Mouse (Mus musculus) spleen, adult 2 months (tissue): ENCODE results near the gene Chid1. TPM values are rescaled to one million over a fixed set of nuclear protein-coding genes. Genes with fewer than 3 reads are reported as not detected.

Source experiments
- DNase-seq, 2 experiments: peaks; one replicate each; pipeline versions ENCODE4 v3.0.0 to v3.0.0-alpha.2; 2012 to 2021; ENCODE audit warnings: low spot score in 2 of 2, low read depth in 1 of 2
- H3K27ac ChIP-seq: fragments of 200-500 bp; 2 replicates; pipeline ENCODE4 v1.5.1; 2012; ENCODE audit warnings: low read length, inconsistent platforms; ENCODE audit not compliant: insufficient read depth
- H3K27me3 ChIP-seq: fragments of 200-500 bp; 2 replicates; pipeline ENCODE4 v1.6.1; 2012; ENCODE audit warnings: mild to moderate bottlenecking, moderate library complexity, low read length, inconsistent platforms; ENCODE audit not compliant: control insufficient read depth, insufficient read depth
- H3K36me3 ChIP-seq: fragments of 200-500 bp; 2 replicates; pipeline ENCODE4 v1.6.1; 2012; ENCODE audit warnings: mild to moderate bottlenecking, low read length, inconsistent platforms; ENCODE audit not compliant: control insufficient read depth, insufficient read depth
- H3K4me1 ChIP-seq: fragments of 200-500 bp; 2 replicates; pipeline ENCODE4 v1.6.1; 2011; ENCODE audit warnings: inconsistent platforms; ENCODE audit not compliant: control insufficient read depth, insufficient read depth, insufficient read length
- H3K4me3 ChIP-seq: fragments of 200-500 bp; 2 replicates; pipeline ENCODE4 v1.5.1; 2011; ENCODE audit warnings: mild to moderate bottlenecking, inconsistent platforms; ENCODE audit not compliant: insufficient read depth, insufficient read length; ENCODE audit errors: extremely low read depth
- CTCF ChIP-seq: fragments of 200-500 bp; IDR thresholded peaks from 2 replicates; pipeline ENCODE4 v1.5.1; 2011; ENCODE audit warnings: mild to moderate bottlenecking, inconsistent platforms; ENCODE audit not compliant: insufficient read depth, insufficient read length, insufficient replicate concordance; ENCODE audit errors: extremely low read depth
- POLR2A ChIP-seq: fragments of 200-500 bp; IDR thresholded peaks from 2 replicates; pipeline ENCODE4 v1.6.1; 2011; ENCODE audit warnings: low read depth, low read length, inconsistent platforms
- WGBS: fragments of 180-500 bp; shearing (Covaris S2); methylation state at CpG from one replicate; pipeline ENCODE4 v1.1.7; 2018; 5-methylcytosine and 5-hydroxymethylcytosine counted together
- polyA plus RNA-seq: library from polyadenylated mRNA; depleted of rRNA; stranded (reverse); fragments of >200 nt; gene quantifications from 2 replicates; pipeline ENCODE4 v1.2.3, GENCODE M21; 2012

Gene Chid1
- polyA plus RNA-seq, 1 experiment, result 13.8 TPM

- Histone ChIP-seq H3K27me3 (no peaks in the 10 kb centered on the region), H3K36me3 (no peaks in the 10 kb centered on the region), H3K4me1 (peaks cover 6% of the 10 kb centered on the region), H3K4me3 (no peak overlapping the region), H3K27ac (no peak overlapping the region)
- TF ChIP-seq CTCF, result no peak
- no peak for TF ChIP-seq POLR2A
- no peak for DNase-seq
- WGBS, result 41% methylated on average over 4 of the region's 4 CpGs
Observed at GRCm38 (mm10) chr7:141560471-141560870, 20.8 kb upstream of the Chid1 start.

GRCm38 (mm10) chr7:141559726-141560325 lies 20.2 kb upstream of the Chid1 start:
- no peak overlapping the region for H3K4me3 ChIP-seq

GRCm38 (mm10) chr7:141558946-141559345 lies 19.3 kb upstream of the Chid1 start:
- Histone ChIP-seq H3K4me1 (peaks cover 6% of the 10 kb centered on the region), H3K27ac (no peak overlapping the region), H3K4me3 (no peak overlapping the region), H3K27me3 (no peaks in the 10 kb centered on the region), H3K36me3 (no peaks in the 10 kb centered on the region)
- TF ChIP-seq POLR2A (no peak), CTCF (no peak)
- no peak for DNase-seq

More at GRCm38 (mm10) chr7:141559726-141560325, 20.2 kb upstream of the Chid1 start:
- WGBS, result 55% methylated on average over 2 of the region's 2 CpGs
- TF ChIP-seq CTCF (no peak), POLR2A (no peak)
- no peaks in the 10 kb centered on the region for H3K27me3 ChIP-seq
- H3K4me1 ChIP-seq, result peaks cover 6% of the 10 kb centered on the region
- no peak overlapping the region for H3K27ac ChIP-seq
- H3K36me3 ChIP-seq, result no peaks in the 10 kb centered on the region
- no peak for DNase-seq

DNA sequence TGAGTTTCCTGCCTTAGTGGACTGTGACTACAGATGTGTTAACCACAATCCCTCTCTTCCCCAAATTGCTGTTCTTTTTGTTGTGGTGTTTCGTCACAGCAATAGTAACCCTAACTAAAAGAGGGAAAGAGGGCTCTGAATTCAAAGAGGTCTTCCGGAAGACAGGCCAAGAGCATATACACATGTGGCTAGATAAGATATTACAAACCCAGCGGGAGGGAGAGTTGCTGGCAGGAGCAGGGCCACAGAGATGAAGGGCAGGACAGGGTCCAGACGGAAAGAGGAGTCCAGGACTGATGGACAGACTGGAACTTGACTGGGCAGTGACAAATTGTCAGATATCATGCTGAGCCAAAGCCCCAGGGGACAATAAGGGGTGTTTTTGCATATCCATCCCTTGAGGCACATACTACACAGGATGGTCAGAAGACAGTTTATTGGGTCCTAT lies 18.7 kb upstream of the Chid1 start:
- no peaks in the 10 kb centered on the region for H3K36me3 ChIP-seq
- peaks cover 6% of the 10 kb centered on the region for H3K4me1 ChIP-seq
- H3K27ac ChIP-seq, result peak overlapping the region; percentile 20; the same call in 1 of the 2 replicates
- WGBS, result 17% methylated on average over 4 of the region's 4 CpGs
- TF ChIP-seq POLR2A (no peak), CTCF (no peak)
- H3K27me3 ChIP-seq, result no peaks in the 10 kb centered on the region
- no peak for DNase-seq
- H3K4me3 ChIP-seq, result no peak overlapping the region

GRCm38 (mm10) chr7:141550464-141550863 lies 10.8 kb upstream of the Chid1 start:
- H3K27ac ChIP-seq, result 0 out of 2 replicates have a peak overlapping the region, but pooled peaks have one; percentile 6
- DNase-seq, result no peak
- no peaks in the 10 kb centered on the region for H3K36me3 ChIP-seq
- WGBS, result 75% methylated on average over 2 of the region's 2 CpGs
- H3K4me1 ChIP-seq, result no peaks in the 10 kb centered on the region
- TF ChIP-seq POLR2A, result no peak
- TF ChIP-seq CTCF, result no peak
- H3K27me3 ChIP-seq, result no peaks in the 10 kb centered on the region
- no peak overlapping the region for H3K4me3 ChIP-seq

DNA sequence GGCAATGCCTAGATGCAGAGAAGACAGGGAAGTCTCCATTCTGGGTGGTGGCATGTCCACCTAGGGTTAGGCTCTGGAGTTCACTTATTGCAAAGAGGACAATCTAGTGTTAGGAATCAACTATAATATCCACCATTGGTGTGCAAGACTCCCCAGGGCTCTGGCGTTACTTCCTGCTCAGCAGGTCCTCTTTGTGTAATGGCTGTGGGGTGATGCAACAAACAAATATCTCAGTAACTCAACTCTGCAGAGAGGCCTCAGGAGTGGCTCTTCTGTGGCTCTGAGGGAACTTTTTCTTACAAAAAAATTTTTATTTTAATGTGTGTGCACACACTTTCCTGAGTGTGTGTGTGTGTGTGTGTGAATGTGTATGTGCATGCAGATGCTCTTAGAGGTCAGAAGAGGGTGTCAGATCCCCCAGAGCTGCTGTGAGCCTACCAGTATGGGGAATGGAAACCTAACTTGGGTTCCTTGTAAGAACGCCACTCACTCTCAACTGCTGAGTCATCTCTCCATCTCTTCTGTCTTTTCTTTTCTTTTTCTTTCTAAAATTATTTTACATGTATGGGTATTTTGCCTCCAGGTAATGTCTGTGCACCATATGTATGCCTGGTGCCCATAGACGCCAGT lies 9.9 kb upstream of the Chid1 start:
- WGBS, result 84% methylated on average over 3 of the region's 3 CpGs
- Histone ChIP-seq H3K36me3 (no peaks in the 10 kb centered on the region), H3K4me1 (no peaks in the 10 kb centered on the region), H3K4me3 (no peak overlapping the region), H3K27ac (no peak overlapping the region), H3K27me3 (no peaks in the 10 kb centered on the region)
- no peak for DNase-seq
- no peak for TF ChIP-seq POLR2A
- no peak for TF ChIP-seq CTCF

DNA sequence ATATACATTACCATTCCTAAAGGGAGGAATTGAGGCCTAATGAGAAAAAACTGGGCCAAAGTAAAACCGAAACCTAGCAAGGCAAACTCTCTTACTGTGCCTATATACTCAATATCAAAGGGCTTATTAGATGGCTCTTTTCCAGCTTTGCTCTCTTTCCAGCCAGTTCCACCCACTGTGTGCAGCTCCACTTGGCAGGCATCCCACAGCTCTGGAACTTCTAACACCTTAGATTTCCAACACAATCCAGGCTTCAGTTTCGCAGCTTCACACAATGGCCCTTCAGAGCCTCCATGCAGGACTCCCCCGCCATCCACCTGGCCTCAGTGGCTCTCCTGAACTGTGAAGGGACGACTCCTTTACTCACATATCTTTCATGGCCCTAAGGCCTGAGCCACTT lies 5.0 kb upstream of the Chid1 start:
- 90% methylated on average over 4 of the region's 4 CpGs for WGBS

More for the DNA sequence above, 5.0 kb upstream of the Chid1 start:
- Histone ChIP-seq H3K4me3 (no peak overlapping the region), H3K27me3 (no peaks in the 10 kb centered on the region), H3K36me3 (no peaks in the 10 kb centered on the region), H3K4me1 (peaks cover 9% of the 10 kb centered on the region; the same call in 1 of the 2 replicates), H3K27ac (no peak overlapping the region)
- TF ChIP-seq CTCF, result no peak
- no peak for TF ChIP-seq POLR2A
- no peak for DNase-seq
